Mouse (Mus musculus): Measurements from ENCODE around the gene Atp13a3.
"Not testable (repeated sequence)": the region's sequence is repeated elsewhere in the genome, so short reads cannot be mapped to it uniquely, and the experiment has no call there.

The Atp13a3 gene

DNA sequence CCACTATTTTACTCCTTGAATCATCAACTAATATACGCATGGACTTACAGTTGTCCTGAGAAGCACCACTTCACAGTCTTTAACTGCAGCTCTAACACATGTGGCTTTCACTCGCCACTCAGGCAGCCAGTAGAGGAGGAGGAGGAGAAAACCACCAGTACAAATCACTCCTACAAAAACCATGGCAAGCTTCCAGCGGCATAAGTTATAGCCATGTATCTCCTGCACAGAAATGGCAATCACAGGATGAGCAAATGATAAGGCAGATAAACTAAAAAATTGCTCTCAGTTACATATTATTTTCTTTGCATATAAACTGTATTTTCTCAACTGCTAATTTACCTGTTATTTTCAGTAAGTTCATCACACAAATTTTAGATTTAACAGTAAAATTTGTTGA lies 43.2 kb downstream of the Atp13a3 start:
- no peak for DNase-seq (ENCODE audit: low read depth in 1 of 2, low spot score in 2 of 2)

DNA sequence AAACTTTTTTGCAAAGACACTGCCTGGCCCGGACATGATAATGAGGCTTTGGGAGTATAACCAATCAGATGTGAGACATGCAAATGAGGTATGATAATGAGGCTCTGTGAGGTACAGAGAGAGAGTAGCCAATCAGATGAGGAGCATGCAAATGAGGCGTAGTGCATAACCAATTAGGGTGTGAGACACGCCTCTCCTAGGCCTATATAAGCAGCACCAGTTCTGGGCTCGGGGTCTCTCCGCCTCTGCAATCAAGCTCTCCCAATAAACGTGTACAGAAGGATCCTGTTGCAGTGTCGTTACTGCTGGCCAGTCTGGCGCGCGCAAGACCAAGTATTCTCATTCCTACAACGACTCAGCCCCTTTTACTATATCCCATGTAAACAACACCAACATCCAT lies 52.3 kb downstream of the Atp13a3 start:
- DNase-seq (ENCODE audit: low read depth in 1 of 2, low spot score in 2 of 2): not testable (repeated sequence)

DNA sequence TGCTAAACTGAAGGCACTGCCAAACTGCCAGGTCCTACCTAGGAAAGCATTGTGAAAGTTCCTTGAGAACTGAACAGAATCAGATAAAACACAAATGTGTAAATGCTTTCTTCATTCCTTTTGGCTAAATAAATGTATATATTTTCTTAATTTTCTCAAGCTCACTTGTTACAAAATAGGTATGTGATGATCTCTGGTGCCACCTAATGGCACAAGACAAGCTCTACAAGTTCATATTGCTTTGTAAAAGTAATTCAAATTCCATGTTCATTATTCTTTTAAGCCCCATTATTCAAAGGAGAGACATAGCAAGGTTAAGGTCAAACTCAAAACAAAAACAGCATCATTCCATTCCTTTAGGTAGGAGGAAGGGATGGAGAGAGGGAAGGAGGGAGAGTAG lies 91.5 kb downstream of the Atp13a3 start:
- DNase-seq (ENCODE audit: low read depth in 1 of 2, low spot score in 2 of 2): no peak

DNA sequence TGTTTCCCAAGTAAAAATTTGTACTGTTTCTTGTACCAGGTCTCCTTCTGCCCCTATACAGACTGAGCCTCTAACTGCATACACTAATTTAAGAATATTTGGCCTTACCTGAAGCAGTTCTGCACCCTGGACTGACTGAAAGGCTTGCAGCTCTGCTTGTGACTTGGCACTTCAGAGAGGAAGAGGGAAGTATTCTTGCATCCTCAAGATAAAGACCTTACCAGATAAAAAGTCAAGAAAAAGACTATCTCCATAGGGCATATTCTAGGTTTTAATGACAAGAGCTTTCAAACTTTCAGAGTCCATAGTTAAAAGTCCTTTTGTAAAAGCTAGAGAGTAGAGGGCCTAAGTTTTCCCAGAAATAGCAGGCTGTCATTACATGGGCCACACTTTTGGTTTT lies 95.1 kb downstream of the Atp13a3 start, which contains the start of gene Gp5:
Gp5 (minus strand) TSS at position 133 of the 400 bp plus-strand sequence.
- DNase-seq (ENCODE audit: low read depth in 1 of 2, low spot score in 2 of 2): no peak

DNA sequence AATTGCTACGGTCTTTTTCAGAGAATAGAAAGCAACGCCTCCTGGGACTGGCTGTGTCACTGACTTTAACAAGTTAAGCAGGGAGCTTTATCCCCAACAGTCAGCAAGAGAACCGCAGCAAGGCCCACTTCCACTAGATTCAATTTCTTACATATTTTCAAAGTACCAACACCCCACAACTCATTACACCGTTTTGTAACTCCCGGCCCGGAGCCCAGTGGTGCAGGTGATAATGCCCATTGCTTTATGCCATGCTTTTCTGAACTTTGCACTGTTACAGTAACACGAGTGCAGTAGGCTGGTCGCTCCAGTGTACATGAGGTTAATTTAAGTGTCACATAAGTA lies 95.6 kb downstream of the Atp13a3 start:
- no peak for DNase-seq (ENCODE audit: low read depth in 1 of 2, low spot score in 2 of 2)

DNA sequence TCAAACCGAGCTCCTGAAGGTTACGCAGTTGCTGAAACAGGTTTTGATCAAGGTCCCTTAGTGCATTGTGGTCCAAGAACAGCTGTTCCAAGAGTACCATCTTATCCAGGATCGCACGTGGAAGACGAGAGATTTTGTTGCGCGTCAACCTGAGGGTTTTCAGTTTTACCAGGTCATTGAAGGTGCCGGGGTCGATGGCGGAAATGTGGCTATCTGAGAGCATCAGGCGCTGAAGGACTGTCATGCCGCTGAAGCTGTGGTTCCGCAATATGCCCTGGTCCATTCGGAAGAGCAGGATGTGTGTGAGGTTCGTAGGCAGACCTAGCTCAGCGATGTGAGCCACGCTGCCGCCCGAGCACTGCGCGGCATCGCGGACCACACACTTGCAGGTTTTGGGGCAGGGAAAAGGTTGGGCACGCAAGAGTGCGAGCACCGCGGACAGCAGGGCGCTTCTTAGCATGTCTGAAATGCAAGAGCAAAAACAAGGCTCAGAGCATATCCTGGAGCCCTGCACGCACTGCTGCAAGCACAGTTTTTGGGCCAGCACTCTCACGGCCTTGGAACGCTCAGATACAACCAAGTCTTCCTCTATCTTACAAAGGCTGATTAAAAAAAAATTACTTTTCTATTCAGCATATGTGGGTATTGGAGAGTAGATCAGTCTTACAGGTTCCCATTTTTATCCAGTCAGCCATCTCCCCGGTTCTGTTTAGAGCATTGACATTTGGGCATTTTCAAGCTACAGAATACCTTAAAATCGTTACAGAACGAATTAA lies 96.2 kb downstream of the Atp13a3 start:
- DNase-seq (ENCODE audit: low read depth in 1 of 2, low spot score in 2 of 2): no peak

DNA sequence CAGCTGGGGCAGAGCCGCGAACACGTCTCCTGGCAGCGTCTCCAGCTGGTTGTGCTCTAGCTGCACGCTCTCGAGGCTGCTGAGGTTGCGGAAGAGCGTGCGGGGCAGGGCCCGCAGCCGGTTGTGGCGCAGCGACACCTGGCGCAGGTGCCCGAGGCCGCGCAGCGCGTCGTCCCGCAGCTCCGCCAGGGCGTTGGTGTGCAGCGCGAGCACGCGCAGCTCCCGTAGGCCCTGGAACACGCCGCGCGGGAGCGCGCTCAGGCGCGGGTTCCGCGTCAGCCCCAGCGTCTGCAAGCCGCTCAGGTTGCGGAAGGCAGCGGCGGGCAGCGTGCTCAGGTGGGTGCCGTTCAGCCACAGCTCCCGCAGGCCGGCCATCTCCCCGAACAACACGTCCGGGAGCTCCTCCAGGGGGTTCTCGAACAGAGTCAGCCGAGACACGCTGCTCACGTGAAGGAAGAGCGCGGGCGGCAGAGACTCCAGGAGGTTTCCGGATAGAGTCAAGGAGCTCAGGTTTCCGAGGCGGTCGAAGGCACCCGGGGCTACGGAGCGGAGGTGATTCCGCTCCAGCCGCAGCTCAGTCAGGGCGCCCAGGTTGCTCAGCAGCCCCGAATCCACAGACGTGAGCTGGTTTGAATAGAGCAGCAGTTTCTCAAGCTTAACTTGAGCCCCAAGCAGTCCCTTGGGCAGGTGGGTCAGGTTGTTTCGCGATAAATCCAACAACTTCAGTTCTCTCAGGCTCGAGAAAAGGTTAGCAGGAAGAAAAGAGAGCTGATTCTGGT lies 97.0 kb downstream of the Atp13a3 start:
- DNase-seq (ENCODE audit: low read depth in 1 of 2, low spot score in 2 of 2): no peak

DNA sequence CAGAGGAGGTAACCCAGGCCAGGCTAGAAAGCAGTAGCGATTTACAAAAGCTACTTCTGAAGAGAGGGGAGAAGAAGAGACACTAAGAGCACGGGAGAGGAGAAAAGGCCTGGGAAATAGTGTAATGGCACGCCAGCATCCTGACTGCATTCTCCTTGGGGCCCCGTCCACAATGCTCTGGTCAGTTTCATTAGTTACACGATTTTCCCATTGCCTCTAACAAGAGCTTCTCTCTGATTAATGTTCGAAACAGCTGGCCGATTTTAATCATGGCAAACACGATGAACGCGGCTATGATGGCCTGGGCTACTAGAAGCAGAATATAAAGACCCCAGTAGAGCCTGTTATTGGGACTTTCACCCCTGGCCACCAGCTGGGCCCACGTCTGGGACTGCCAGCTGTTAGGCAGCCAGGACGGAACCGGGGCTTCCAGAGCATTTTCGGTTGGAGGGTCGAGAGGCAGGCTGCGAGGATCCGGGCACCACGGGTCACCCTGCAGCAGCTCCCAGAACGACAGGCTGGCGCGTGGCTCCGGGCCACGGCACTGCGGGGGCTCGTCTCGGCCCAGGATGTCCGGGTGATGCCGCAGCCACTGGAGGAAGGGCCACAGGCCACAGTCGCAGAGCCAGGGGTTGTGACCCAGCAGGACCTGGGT lies 97.7 kb downstream of the Atp13a3 start:
- DNase-seq (ENCODE audit: low read depth in 1 of 2, low spot score in 2 of 2): no peak

DNA sequence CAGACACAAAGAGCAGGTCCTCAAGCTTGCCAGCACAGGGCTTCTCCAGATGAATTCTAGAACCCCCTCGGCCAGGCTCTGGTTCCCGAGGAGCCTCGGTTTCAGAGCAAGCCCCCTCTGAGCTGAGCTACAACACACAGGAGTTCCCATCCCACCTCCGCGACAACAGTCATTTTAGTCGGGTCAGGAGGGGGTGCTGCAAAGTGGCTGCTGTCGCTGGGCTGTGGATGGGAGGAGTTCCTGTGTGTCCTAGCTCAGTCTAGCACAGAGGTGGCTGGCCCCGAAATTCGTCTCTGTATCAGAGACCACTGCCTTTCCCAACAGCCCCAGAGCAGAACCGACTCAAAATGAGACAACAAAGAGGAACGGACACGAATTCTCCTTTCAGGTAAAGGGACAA lies 98.5 kb downstream of the Atp13a3 start:
- DNase-seq (ENCODE audit: low read depth in 1 of 2, low spot score in 2 of 2): no peak

DNA sequence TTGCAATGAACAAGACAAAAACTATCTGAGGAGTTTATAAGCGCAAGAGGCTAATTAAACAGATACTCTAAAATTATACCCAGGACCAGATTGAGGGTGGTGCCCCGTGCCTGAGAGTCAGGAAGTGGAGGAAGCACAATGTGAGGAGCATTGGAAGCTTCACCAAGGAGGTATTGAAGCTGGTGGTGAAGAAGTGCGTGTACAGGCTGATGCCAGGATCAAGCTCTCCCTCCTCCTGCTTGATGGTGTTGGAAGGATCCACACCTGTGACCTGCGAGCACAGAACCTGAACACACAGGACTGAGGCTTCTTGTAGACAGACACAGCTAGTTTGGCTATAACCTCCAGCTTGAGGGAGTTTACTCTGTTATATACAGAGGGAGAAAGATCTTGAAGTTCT lies 99.7 kb downstream of the Atp13a3 start:
- DNase-seq (ENCODE audit: low read depth in 1 of 2, low spot score in 2 of 2): no peak

DNA sequence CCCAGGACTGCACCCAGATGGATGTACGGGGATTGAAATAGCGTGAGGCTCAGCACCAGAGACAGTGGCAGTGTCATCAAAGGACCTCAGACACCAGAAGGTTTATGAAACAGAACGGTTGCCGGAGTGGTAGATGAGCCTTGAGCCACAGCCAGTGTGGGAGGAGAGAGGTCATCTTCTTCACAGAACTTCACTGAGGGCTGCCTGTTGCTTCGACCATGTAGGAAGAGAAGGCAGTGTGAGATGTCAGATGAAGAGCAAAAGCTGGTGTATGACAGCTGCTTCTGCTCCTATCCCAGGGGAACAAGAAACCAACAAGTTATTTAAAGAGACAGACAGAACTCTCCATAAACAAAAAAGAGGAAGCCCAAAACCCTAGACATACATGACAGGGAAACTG lies 101.5 kb downstream of the Atp13a3 start:
- DNase-seq (ENCODE audit: low read depth in 1 of 2, low spot score in 2 of 2): no peak

DNA sequence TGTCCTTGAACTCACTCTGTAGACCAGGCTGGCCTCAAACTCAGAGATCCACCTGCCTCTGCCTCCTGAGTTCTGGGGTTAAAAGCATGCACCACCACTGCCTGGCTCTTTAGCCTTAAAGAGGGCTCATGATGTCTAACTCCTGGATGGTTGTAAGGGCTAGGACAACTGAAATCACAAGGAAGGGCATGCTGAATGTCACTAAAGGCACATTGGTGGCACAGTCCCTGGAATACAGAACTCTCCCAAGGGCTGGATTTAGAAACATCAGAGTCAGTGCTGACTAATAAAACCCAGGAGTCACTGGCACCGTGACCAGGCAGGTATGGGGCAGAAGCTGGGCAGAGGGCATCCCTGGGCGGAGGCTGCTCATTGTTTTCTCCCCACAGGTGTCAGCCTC lies 102.4 kb downstream of the Atp13a3 start:
- no peak for DNase-seq (ENCODE audit: low read depth in 1 of 2, low spot score in 2 of 2)

DNA sequence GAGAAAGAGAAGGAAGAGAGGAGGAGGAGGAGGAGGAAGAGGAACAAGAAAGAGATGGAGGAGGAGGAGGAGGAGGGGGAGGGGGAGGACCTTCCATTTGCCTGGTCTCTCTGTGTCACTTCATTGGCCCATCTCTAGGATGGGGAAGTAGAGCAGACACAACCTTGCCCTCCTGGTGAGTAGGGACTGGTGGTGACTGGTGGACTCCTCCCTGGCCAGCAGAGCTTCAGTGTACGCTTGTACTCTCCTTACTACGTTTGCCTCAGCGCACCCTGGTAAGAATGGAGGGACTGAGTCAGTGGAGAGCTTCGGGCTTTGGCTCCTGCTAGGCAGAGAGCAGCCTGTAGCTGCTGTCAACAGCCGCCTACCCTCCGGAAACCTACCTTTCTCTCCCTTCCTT lies 103.1 kb downstream of the Atp13a3 start:
- DNase-seq (ENCODE audit: low read depth in 1 of 2, low spot score in 2 of 2): no peak

DNA sequence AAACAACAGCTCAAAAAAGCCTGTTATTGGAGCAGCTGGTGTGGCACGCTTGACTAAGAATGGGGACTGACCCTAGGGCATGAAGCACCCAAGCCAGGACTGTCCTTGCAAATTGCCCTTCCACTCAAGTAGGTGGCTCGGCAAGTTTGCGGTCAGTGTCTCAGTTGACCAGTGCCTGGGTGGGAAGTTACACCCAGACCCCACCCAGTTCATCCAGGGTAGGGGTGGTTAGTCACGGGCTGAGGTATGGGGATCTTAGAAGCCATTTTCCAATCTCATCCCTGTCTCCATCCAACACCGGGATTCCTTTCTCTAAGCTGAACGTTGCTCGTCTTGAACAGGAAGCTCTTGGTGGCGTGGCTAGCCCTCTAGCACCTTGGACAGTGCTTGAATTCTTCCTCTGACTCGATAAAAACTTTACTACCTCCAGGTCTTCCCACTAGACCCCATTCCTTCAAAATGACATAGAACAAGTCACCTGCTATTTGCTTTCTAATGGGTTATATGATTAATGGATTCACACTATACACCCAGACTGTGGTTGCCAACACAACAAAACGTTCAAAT lies 106.0 kb downstream of the Atp13a3 start:
- no peak for DNase-seq (ENCODE audit: low read depth in 1 of 2, low spot score in 2 of 2)

DNA sequence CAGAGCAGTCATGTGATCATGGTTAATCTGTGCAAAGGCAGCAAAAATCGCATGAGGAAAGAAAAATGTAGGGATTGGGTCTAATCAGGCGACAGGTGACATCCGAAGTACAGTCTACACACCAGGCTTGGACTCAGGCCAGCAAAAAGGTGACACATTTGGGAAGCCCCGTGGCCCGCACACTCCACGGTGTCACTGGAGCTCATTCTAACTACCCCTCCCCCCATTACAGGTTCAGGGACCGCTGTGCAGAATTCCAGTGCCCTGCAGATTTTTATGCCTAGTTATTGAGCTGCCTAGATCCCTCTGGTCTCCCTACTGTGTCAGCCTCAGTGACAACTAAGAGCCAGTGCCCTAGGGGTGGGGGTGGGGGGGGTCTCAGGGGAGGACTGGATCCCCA lies 108.3 kb downstream of the Atp13a3 start:
- no peak for DNase-seq (ENCODE audit: low read depth in 1 of 2, low spot score in 2 of 2)

DNA sequence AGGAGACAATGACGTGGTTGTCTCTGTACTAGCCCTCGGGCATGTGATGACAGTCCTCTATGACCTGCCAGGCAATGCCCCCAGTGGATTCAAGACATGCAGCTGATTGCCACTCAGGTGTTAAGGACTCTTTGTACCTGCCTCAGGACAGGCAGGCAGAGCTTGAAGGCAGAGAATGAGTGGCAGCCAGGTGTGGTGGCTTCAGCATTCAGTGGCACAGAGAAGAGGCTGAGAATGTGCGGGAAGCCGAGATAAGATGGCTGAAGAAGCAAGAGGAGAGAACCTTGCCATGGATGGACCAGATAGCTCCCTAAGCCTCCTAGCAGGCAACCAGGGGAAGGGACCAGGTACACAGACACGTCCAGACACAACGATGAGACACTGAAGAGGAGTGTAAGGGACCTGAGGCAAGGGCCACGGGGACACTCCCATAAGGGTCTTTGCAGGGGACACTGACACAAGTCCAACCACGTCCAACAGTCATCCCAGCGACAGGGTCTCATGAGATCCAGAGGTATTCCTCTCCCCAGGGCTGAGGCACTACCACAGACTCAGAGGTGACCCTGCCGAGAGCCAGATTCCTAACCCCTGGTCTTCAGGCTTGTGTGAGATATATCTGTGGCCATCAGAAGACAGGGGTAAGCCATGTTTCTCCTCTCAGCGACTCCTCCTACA lies 109.0 kb downstream of the Atp13a3 start:
- DNase-seq (ENCODE audit: low read depth in 1 of 2, low spot score in 2 of 2): no peak

DNA sequence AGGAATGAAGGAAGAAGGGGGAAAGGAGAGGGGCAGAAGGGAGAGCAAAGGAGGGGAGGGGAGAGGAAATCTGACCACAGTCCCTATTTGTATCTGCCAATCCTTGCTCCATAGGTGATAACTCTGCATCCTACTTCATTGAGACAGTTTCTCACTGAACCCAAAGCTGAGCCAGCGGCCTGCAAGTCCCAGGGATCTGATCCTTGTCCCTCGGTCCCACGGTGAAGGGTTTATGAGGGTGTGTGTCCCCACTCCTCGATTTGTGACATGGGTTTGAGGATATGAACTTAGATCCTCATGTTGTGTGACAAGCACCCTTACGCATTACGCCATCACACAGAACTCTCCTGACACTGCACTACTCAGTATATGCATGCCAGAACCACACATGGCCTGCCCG lies 110.7 kb downstream of the Atp13a3 start:
- DNase-seq (ENCODE audit: low read depth in 1 of 2, low spot score in 2 of 2): no peak

DNA sequence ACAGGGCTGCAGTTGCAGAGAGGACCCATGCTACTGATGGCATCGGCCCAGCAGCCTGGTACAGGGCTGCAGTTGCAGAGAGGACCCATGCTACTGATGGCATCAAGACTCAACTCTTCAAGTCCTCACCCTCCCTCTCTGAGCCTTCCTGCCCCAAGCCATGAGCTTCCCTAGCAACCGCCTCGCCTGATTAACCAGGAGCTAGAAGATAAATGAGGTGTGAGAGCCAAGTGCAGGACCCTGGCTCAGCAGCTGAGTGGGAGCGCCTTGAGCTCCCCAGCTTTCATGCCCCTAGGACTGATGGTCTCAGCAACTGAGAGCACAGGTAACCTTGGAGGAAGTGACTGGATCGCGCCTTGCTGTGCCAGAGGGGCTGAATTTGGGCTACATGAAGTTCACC lies 115.3 kb downstream of the Atp13a3 start:
- no peak for DNase-seq (ENCODE audit: low read depth in 1 of 2, low spot score in 2 of 2)

DNA sequence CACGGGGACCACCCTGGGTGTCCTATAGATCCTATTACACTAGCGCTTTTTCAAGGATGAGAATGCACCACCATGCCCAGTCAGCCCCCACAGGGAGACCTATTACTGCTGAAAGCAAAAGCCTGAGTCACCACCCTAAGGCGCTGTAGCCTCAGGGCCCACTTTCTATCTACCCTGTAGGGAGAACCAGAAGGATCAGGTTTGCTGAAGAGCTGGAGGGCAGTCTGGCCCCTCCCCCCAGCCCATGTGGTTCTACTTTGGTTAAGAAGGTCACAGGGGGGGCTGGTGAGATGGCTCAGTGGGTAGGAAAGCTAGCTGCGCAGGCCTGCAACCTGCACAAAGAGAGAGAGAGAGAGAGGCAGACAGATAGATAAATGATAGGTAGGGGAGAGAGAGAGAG lies 120.1 kb downstream of the Atp13a3 start:
- DNase-seq (ENCODE audit: low read depth in 1 of 2, low spot score in 2 of 2): no peak

DNA sequence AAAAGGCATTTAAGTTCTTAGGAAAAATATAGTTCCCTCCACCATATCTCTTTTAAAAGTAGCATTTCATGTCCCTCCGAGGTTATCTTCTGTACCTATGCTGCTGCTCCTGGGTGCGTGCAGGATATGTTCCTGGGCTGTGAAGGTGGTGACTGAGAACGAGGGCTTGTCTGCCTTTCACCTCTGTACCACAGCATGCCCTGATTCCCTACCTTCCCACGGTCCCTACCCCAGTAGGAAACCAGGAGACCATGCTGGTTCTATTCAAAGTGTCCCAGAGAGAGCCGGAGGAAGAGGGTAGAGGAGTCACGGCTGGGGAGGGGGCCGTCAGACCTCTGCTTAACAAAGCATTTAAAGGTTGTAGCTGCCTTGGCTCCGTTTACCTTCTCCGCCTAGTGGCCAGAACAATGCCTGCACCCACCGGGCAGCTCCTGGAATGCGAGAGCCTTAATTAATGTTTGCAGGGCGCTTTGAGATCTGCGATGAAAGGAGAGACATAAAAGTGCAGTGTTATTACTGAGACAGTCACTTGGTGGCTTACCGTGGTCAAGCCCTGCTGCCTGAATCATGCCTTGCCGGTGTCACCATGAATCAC lies 121.9 kb downstream of the Atp13a3 start:
- no peak for DNase-seq (ENCODE audit: low read depth in 1 of 2, low spot score in 2 of 2)
